In genomic region chr10:117259870-117260269, GRCm38 (mm10) we compare ENCODE assay signal across 29 mouse cellular contexts. TPM values are rescaled to one million over a fixed set of nuclear protein-coding genes. Genes with fewer than 3 reads are reported as not detected.
DNase-seq lines count a peak whose midpoint lies in the region; ATAC-seq lines count a peak whose summit lies in the region.
"Had no signal": no experiment of that assay in that cellular context is flagged by ENCODE, and none has a peak within 500 bp of the region (broad histone marks: within the 10 kb centered on the region; RNA-seq: fewer than 3 reads in every experiment).

No protein-coding gene starts in this region.

- no peak overlapping the region for H3K4me2 ChIP-seq in forebrain, embryonic 14.5 days (ENCODE audit: low read length)
- no peak overlapping the region for H3K4me2 ChIP-seq in forebrain, embryonic 11.5 days (ENCODE audit: low read depth, low read length, severe bottlenecking)
- H3K4me2 ChIP-seq in midbrain, embryonic 13.5 days (replicated peaks) = no peak overlapping the region
- H3K4me2 ChIP-seq: liver, embryonic 15.5 days had no signal

- H3K9ac ChIP-seq in forebrain, embryonic 14.5 days (ENCODE audit: low read length) = no peak overlapping the region
- no peak overlapping the region for H3K9ac ChIP-seq in forebrain, embryonic 11.5 days (ENCODE audit: low read length)
- H3K9ac ChIP-seq in midbrain, embryonic 13.5 days (replicated peaks) = no peak overlapping the region
- H3K9ac ChIP-seq: liver, embryonic 15.5 days had no signal

- ATAC-seq in forebrain, embryonic 14.5 days = 0 out of 2 replicates have a peak, but pooled peaks have one; percentile 29
- ATAC-seq in forebrain, embryonic 11.5 days (replicated peaks; ENCODE audit: low FRiP score) = no peak
- peak; percentile 68 for ATAC-seq in midbrain, embryonic 13.5 days

- H3K4me3 ChIP-seq in forebrain, embryonic 14.5 days (ENCODE audit: low read depth, low read length) = no peak overlapping the region
- no peak overlapping the region for H3K4me3 ChIP-seq in forebrain, embryonic 11.5 days (ENCODE audit: low read depth, low read length)
- H3K4me3 ChIP-seq in midbrain, embryonic 13.5 days (replicated peaks) = no peak overlapping the region
- H3K4me3 ChIP-seq: embryonic facial prominence, embryonic 10.5 days; heart, adult 2 months; liver, embryonic 15.5 days had no signal

- H3K4me1 ChIP-seq in forebrain, embryonic 14.5 days (ENCODE audit: control insufficient read depth, insufficient read depth, low read length) = no peaks in the 10 kb centered on the region
- no peaks in the 10 kb centered on the region for H3K4me1 ChIP-seq in forebrain, embryonic 11.5 days (replicated peaks; ENCODE audit: control insufficient read depth, insufficient read depth, low read length)
- H3K4me1 ChIP-seq in midbrain, embryonic 13.5 days (replicated peaks) = peaks cover 3% of the 10 kb centered on the region; the same call in 1 of the 2 replicates
- H3K4me1 ChIP-seq: embryonic facial prominence, embryonic 10.5 days; liver, embryonic 15.5 days had no signal

- DNase-seq in forebrain, embryonic 14.5 days (ENCODE audit: low spot score) = peak; percentile 14
- no peak for DNase-seq in forebrain, embryonic 11.5 days (ENCODE audit: low spot score)
- DNase-seq in retina, postnatal 1 day = peak; percentile 47
- no peak for DNase-seq in retina, embryonic 14.5 days (ENCODE audit: low spot score)
- peak; percentile 24 for DNase-seq in retina, postnatal 7 days (ENCODE audit: low read depth, low spot score)
- no peak for DNase-seq in lung, postnatal 4 days
- no peak for DNase-seq in gastrocnemius, adult 8-10 months (ENCODE audit: low spot score in 2 of 2)
- DNase-seq: adrenal gland, postnatal 36 days; cerebellum, adult 18-20 months; cerebellum, postnatal 36 days; gastrocnemius, postnatal 14 days; heart, adult 2 months; kidney, adult 18-20 months; layer of hippocampus, postnatal 36 days; right cerebral cortex, postnatal 14 days; spleen, adult 18-20 months; thymus, postnatal 25 days had no signal

- no peaks in the 10 kb centered on the region for H3K36me3 ChIP-seq in forebrain, embryonic 14.5 days (ENCODE audit: control insufficient read depth, insufficient read depth, low read length)
- no peaks in the 10 kb centered on the region for H3K36me3 ChIP-seq in forebrain, embryonic 11.5 days (ENCODE audit: control insufficient read depth, insufficient read depth, low read length)
- no peaks in the 10 kb centered on the region for H3K36me3 ChIP-seq in midbrain, embryonic 13.5 days
- H3K36me3 ChIP-seq: embryonic facial prominence, embryonic 10.5 days; liver, embryonic 15.5 days had no signal

- H3K27me3 ChIP-seq in forebrain, embryonic 14.5 days (replicated peaks; ENCODE audit: control insufficient read depth, insufficient read depth, low read length) = no peaks in the 10 kb centered on the region
- no peaks in the 10 kb centered on the region for H3K27me3 ChIP-seq in forebrain, embryonic 11.5 days (ENCODE audit: control insufficient read depth, insufficient read depth, low read length)
- H3K27me3 ChIP-seq in midbrain, embryonic 13.5 days = no peaks in the 10 kb centered on the region
- H3K27me3 ChIP-seq: CH12.LX; liver, embryonic 15.5 days had no signal

- H3K9me3 ChIP-seq in forebrain, embryonic 14.5 days (replicated peaks; ENCODE audit: control insufficient read depth, low read length) = no peaks in the 10 kb centered on the region
- no peaks in the 10 kb centered on the region for H3K9me3 ChIP-seq in forebrain, embryonic 11.5 days (ENCODE audit: control insufficient read depth, low read length)
- no peaks in the 10 kb centered on the region for H3K9me3 ChIP-seq in midbrain, embryonic 13.5 days
- H3K9me3 ChIP-seq: liver, embryonic 15.5 days had no signal

- no peak overlapping the region for H3K27ac ChIP-seq in forebrain, embryonic 14.5 days (ENCODE audit: low read depth, low read length)
- H3K27ac ChIP-seq in forebrain, embryonic 11.5 days (ENCODE audit: low read depth, low read length) = no peak overlapping the region
- H3K27ac ChIP-seq in midbrain, embryonic 13.5 days = peak overlapping the region; percentile 53; the same call in 1 of the 2 replicates
- H3K27ac ChIP-seq: embryonic facial prominence, embryonic 10.5 days; heart, adult 2 months; kidney, postnatal 0 days; liver, embryonic 15.5 days had no signal

RNA-seq across cellular contexts. Expression of gene 9530003J23Rik, which starts 21.4 kb away (rescaled TPM):
- not detected in 2 replicates for polyA plus RNA-seq in forebrain, embryonic 14.5 days (2014; fragmentation: Nextera tagmentation; extraction: Ambion mirVana)
- polyA plus RNA-seq in forebrain, embryonic 11.5 days (2014; fragmentation: Nextera tagmentation; extraction: Ambion mirVana) = not detected in 2 replicates
- polyA plus RNA-seq in midbrain, embryonic 13.5 days (2015; fragmentation: Nextera tagmentation; extraction: Ambion mirVana) = not detected in 2 replicates
- not detected for total RNA-seq in gastrocnemius, adult 8-10 months (2022)
- total RNA-seq: adrenal gland, postnatal 36 days; CH12.LX; gastrocnemius, postnatal 14 days; heart, adult 2 months; layer of hippocampus, adult 18-20 months; layer of hippocampus, postnatal 36 days; left cerebral cortex, postnatal 25 days; megakaryocyte progenitor cell, adult 5-6 weeks; MEL had no signal
- polyA plus RNA-seq: embryonic facial prominence, embryonic 10.5 days; frontal cortex, adult 2 months; heart, adult 2 months; heart, embryonic 16.5 days; kidney, postnatal 0 days; limb, embryonic 14.5 days; liver, embryonic 15.5 days had no signal

RNA-seq across cellular contexts. Expression of gene Lyz2, which starts 22.3 kb away (rescaled TPM):
- 18.6 and 24.1 TPM in 2 replicates for polyA plus RNA-seq in forebrain, embryonic 14.5 days (2014; fragmentation: Nextera tagmentation; extraction: Ambion mirVana)
- polyA plus RNA-seq in forebrain, embryonic 11.5 days (2014; fragmentation: Nextera tagmentation; extraction: Ambion mirVana) = 10.8 and 11.1 TPM in 2 replicates
- polyA plus RNA-seq in midbrain, embryonic 13.5 days (2015; fragmentation: Nextera tagmentation; extraction: Ambion mirVana) = 14.7 and 19.0 TPM in 2 replicates
- total RNA-seq in gastrocnemius, adult 8-10 months (2022) = 10 to 100 TPM; 12.5 to 38.1 (median 25.6) TPM
- total RNA-seq: MEL had no signal

RNA-seq across cellular contexts. Expression of gene Lyz1, which starts 32.8 kb away (rescaled TPM):
- not detected in 2 replicates for polyA plus RNA-seq in forebrain, embryonic 14.5 days (2014; fragmentation: Nextera tagmentation; extraction: Ambion mirVana)
- not detected in 2 replicates for polyA plus RNA-seq in forebrain, embryonic 11.5 days (2014; fragmentation: Nextera tagmentation; extraction: Ambion mirVana)
- polyA plus RNA-seq in midbrain, embryonic 13.5 days (2015; fragmentation: Nextera tagmentation; extraction: Ambion mirVana) = not detected in 2 replicates
- total RNA-seq in gastrocnemius, adult 8-10 months (2022) = 1 to 10 TPM; 1.5 to 4.6 (median 3.1) TPM
- total RNA-seq: CH12.LX, MEL had no signal
- polyA plus RNA-seq: embryonic facial prominence, embryonic 10.5 days had no signal

RNA-seq across cellular contexts. Expression of gene Yeats4, which starts 35.6 kb away (rescaled TPM):
- polyA plus RNA-seq in forebrain, embryonic 14.5 days (2014; fragmentation: Nextera tagmentation; extraction: Ambion mirVana) = 128 and 143 TPM in 2 replicates
- polyA plus RNA-seq in forebrain, embryonic 11.5 days (2014; fragmentation: Nextera tagmentation; extraction: Ambion mirVana) = 153 and 165 TPM in 2 replicates
- 141 and 160 TPM in 2 replicates for polyA plus RNA-seq in midbrain, embryonic 13.5 days (2015; fragmentation: Nextera tagmentation; extraction: Ambion mirVana)
- 10 to 100 TPM; 13.4 to 15.6 (median 14.9) TPM for total RNA-seq in gastrocnemius, adult 8-10 months (2022)

Comparison
In these comparisons a context has a peak if more than half of its experiments do, and no peak if none do; other contexts are left out.
1. DNase-seq: peak in forebrain, embryonic 14.5 days (single experiment), retina, postnatal 1 day (single experiment) and retina, postnatal 7 days (single experiment); none in forebrain, embryonic 11.5 days (single experiment), retina, embryonic 14.5 days (single experiment), lung, postnatal 4 days (0 of 2) and gastrocnemius, adult 8-10 months (0 of 2).